Mouse (Mus musculus) limb, embryonic 10.5 days (tissue): ENCODE measurements around the gene Fut7. TPM values are rescaled to one million over a fixed set of nuclear protein-coding genes. Genes with fewer than 3 reads are reported as not detected.

Experiments
- DNase-seq: peaks from one replicate; pipeline ENCODE4 v3.0.0-alpha.2; 2017; ENCODE audit warnings: low spot score
- H3K27ac ChIP-seq: fragments of 300-500 bp; sonication (generic); 2 replicates; pipeline ENCODE4 v1.5.1; 2016; ENCODE audit warnings: mild to moderate bottlenecking
- H3K27me3 ChIP-seq: fragments of 300-500 bp; sonication (generic); 2 replicates; pipeline ENCODE4 v1.6.1; 2016; ENCODE audit warnings: low read depth, mild to moderate bottlenecking; ENCODE audit not compliant: poor library complexity, severe bottlenecking
- H3K36me3 ChIP-seq: fragments of 300-500 bp; sonication (generic); 2 replicates; pipeline ENCODE4 v1.6.1; 2016; ENCODE audit warnings: mild to moderate bottlenecking, moderate library complexity
- H3K4me1 ChIP-seq: fragments of 300-500 bp; sonication (generic); 2 replicates; pipeline ENCODE4 v1.6.1; 2016
- H3K4me3 ChIP-seq: fragments of 300-500 bp; sonication (generic); 2 replicates; pipeline ENCODE4 v1.5.1; 2016; ENCODE audit warnings: mild to moderate bottlenecking, moderate library complexity
- H3K9me3 ChIP-seq: fragments of 300-500 bp; sonication (generic); replicated peaks from 2 replicates; pipeline ENCODE4 v1.6.1; 2016; ENCODE audit warnings: mild to moderate bottlenecking
- WGBS: fragments of 180-500 bp; shearing (Covaris S2); methylation state at CpG from one replicate; pipeline ENCODE4 v1.1.7; 2016; 5-methylcytosine and 5-hydroxymethylcytosine counted together
- microRNA-seq: library from miRNA; unstranded; fragments of <30 nt; microRNA quantifications from one replicate; pipeline ENCODE4, GENCODE M21; 2017
- polyA plus RNA-seq: library from polyadenylated mRNA; unstranded; fragments of >200 nt; fragmentation: Nextera tagmentation; extraction: Ambion mirVana; gene quantifications from 2 replicates; pipeline ENCODE4 v1.2.1, GENCODE M21; 2016

Fut7 gene
- polyA plus RNA-seq, 1 experiment from 2014 or later, result not detected

DNA sequence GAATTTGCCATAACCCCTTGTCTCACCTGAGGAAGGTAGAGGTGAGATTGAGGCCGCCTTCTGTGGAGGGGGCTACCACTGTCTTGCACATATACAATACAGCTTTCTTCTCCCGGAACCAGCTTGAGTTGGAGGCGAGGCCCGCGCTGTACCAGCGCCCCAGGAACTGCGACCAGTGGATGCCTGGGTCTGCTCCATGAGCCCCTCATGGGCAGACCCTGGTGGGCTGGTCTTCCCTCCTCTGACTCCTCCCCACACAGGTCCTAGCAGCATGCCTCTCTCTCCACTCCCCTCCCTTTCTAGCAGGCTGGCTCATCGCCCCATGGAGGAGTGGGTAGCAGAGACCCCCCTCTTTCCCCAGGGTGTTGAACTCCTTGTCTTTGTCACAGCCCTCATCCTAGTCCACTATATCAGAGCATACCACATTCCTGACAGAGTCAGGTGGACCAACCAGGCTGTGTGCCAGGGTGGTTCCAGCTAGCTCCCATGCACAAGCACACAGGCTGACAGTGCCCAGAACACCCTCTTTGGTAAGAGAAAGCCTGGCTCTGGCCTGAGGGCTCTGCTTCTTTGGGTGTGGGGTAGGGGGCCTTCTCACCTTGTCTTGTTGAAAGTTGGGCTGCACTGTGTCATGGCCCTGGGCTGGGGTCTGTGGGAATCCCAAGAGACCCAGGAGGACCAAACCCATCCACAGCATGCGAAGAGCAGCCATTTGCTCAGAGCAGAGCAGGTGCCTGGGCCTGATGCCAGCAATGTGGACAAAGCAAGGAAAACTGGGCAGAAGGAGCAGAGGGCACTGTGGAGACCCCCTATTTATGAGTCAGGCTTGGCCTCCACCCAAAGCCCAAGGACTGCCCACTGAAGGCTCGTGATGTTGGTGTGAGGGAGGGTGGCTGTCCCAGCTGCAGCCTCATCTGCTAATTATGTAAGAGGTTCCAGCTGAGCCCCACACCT lies 46.2 kb downstream of the Fut7 start:
- DNase-seq, result no peak

DNA sequence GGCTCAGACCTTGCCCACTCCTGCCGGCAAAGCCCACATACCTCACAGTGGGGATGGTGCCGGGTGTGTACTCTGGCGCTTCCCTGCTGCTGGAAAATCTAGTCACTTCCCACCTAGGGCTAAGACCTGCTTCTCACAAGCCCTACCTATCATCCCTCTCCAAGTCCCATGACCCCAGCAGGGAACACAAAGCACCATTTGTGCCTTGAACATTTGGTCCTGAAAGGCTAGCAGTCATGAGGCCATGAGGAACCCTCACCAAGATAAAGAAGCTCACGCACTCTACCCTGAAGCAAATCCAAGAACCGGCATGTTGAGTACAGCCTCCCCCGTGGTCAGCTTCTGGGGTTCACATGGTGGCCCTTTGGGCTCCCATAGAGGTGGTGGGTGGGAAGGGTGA lies 46.9 kb downstream of the Fut7 start, which contains the start of gene Ptgds:
Gene Ptgds (minus strand): TSS at position 78 of the 400 bp plus-strand sequence.
- Histone ChIP-seq H3K27me3 (no peaks in the 10 kb centered on the region), H3K27ac (no peak within 1 kb of the TSS), H3K4me3 (no peak within 1 kb of the TSS), H3K9me3 (no peaks in the 10 kb centered on the region), H3K4me1 (peaks cover 10% of the 10 kb centered on the region), H3K36me3 (no peaks in the 10 kb centered on the region)
- 53% methylated on average over 6 of the region's 6 CpGs for WGBS
- no peak for DNase-seq

More for the DNA sequence above, 46.2 kb downstream of the Fut7 start:
- H3K4me3 ChIP-seq, result no peak overlapping the region
- H3K36me3 ChIP-seq, result no peaks in the 10 kb centered on the region
- no peak overlapping the region for H3K27ac ChIP-seq
- WGBS, result 70% methylated on average over 10 of the region's 10 CpGs
- peaks cover 10% of the 10 kb centered on the region for H3K4me1 ChIP-seq
- H3K27me3 ChIP-seq, result no peaks in the 10 kb centered on the region
- no peaks in the 10 kb centered on the region for H3K9me3 ChIP-seq

GRCm38 (mm10) chr2:25472550-25472949 lies 49.5 kb downstream of the Fut7 start:
- H3K27ac ChIP-seq, result no peak overlapping the region
- no peaks in the 10 kb centered on the region for H3K36me3 ChIP-seq
- H3K27me3 ChIP-seq, result no peaks in the 10 kb centered on the region
- no peak for DNase-seq
- WGBS, result 86% methylated on average over 2 of the region's 2 CpGs
- no peak overlapping the region for H3K4me3 ChIP-seq
- no peaks in the 10 kb centered on the region for H3K9me3 ChIP-seq
- no peaks in the 10 kb centered on the region for H3K4me1 ChIP-seq

Small RNA genes lying within 50 kb of the gene (microRNA-seq; reads per million reads assigned to microRNA genes)
- not detected for gene Mir3087

Other genes with a start within 250 kb of the Fut7 start
- 7.9 and 10.3 TPM in 2 replicates for gene Nrarp, start 242.5 kb upstream of the Fut7 start, polyA plus RNA-seq
- 3.2 TPM in 2 replicates for gene Tor4a, start 226.4 kb upstream of the Fut7 start, polyA plus RNA-seq
- gene Nelfb, start 211.8 kb upstream of the Fut7 start, polyA plus RNA-seq, result 129 and 137 TPM in 2 replicates
- gene Stpg3, start 208.6 kb upstream of the Fut7 start, polyA plus RNA-seq, result 0.14 TPM in 1 of 2 replicates, not detected in the other
- 1.0 TPM in 1 of 2 replicates, not detected in the other for gene Fam166a, start 204.5 kb upstream of the Fut7 start, polyA plus RNA-seq
- gene Tubb4b, start 198.6 kb upstream of the Fut7 start, polyA plus RNA-seq, result 597 and 608 TPM in 2 replicates
- gene Slc34a3, start 188.9 kb upstream of the Fut7 start, polyA plus RNA-seq, result not detected in 2 replicates
- gene Rnf224, start 186.5 kb upstream of the Fut7 start, polyA plus RNA-seq, result not detected in 2 replicates
- 3.8 and 5.7 TPM in 2 replicates for gene Rnf208, start 181.0 kb upstream of the Fut7 start, polyA plus RNA-seq
- gene Cysrt1, start 180.8 kb upstream of the Fut7 start, polyA plus RNA-seq, result 0.25 TPM in 1 of 2 replicates, not detected in the other
- 6.5 and 7.8 TPM in 2 replicates for gene AL732309.1, start 176.4 kb upstream of the Fut7 start, polyA plus RNA-seq
- 14.5 and 18.4 TPM in 2 replicates for gene Tmem203, start 167.8 kb upstream of the Fut7 start, polyA plus RNA-seq
- 8.7 and 9.7 TPM in 2 replicates for gene Tprn, start 160.6 kb upstream of the Fut7 start, polyA plus RNA-seq
- 235 and 243 TPM in 2 replicates for gene Ssna1, start 150.8 kb upstream of the Fut7 start, polyA plus RNA-seq
- gene Anapc2, start 150.8 kb upstream of the Fut7 start, polyA plus RNA-seq, result 138 and 153 TPM in 2 replicates
- gene Tmem210, start 135.1 kb upstream of the Fut7 start, polyA plus RNA-seq, result not detected in 2 replicates
- not detected in 2 replicates for gene Lrrc26, start 133.4 kb upstream of the Fut7 start, polyA plus RNA-seq
- 0.30 and 0.46 TPM in 2 replicates for gene Grin1, start 104.1 kb upstream of the Fut7 start, polyA plus RNA-seq
- gene Man1b1, start 90.9 kb upstream of the Fut7 start, polyA plus RNA-seq, result 42.6 and 54.6 TPM in 2 replicates
- 15.7 and 18.7 TPM in 2 replicates for gene Dpp7, start 66.9 kb upstream of the Fut7 start, polyA plus RNA-seq
- gene Uap1l1, start 57.6 kb upstream of the Fut7 start, polyA plus RNA-seq, result 8.1 and 9.0 TPM in 2 replicates
- 88.3 and 88.7 TPM in 2 replicates for gene Sapcd2, start 50.9 kb upstream of the Fut7 start, polyA plus RNA-seq
- 0.19 TPM in 1 of 2 replicates, not detected in the other for gene Entpd2, start 27.4 kb upstream of the Fut7 start, polyA plus RNA-seq
- gene Npdc1, start 23.9 kb upstream of the Fut7 start, polyA plus RNA-seq, result 5.7 and 8.1 TPM in 2 replicates
- 2.8 and 4.4 TPM in 2 replicates for gene Abca2, start 5.4 kb downstream of the Fut7 start, polyA plus RNA-seq
- gene Clic3, start 33.6 kb downstream of the Fut7 start, polyA plus RNA-seq, result 0.30 and 1.1 TPM in 2 replicates
- 10.0 and 14.6 TPM in 2 replicates for gene Paxx, start 37.8 kb downstream of the Fut7 start, polyA plus RNA-seq
- gene Ptgds, start 46.8 kb downstream of the Fut7 start, polyA plus RNA-seq, result not detected in 2 replicates
- not detected in 2 replicates for gene Lcn12, start 70.6 kb downstream of the Fut7 start, polyA plus RNA-seq
- 83.6 and 94.6 TPM in 2 replicates for gene Fbxw5, start 77.5 kb downstream of the Fut7 start, polyA plus RNA-seq
- gene C8g, start 78.5 kb downstream of the Fut7 start, polyA plus RNA-seq, result 6.1 and 7.0 TPM in 2 replicates
- 46.1 and 46.2 TPM in 2 replicates for gene Traf2, start 123.7 kb downstream of the Fut7 start, polyA plus RNA-seq
- 307 and 320 TPM in 2 replicates for gene Edf1, start 134.6 kb downstream of the Fut7 start, polyA plus RNA-seq
- 2.3 and 8.2 TPM in 2 replicates for gene Mamdc4, start 151.6 kb downstream of the Fut7 start, polyA plus RNA-seq
- gene Phpt1, start 152.0 kb downstream of the Fut7 start, polyA plus RNA-seq, result 157 and 161 TPM in 2 replicates
- gene Ajm1, start 158.5 kb downstream of the Fut7 start, polyA plus RNA-seq, result 0.06 and 0.08 TPM in 2 replicates
- gene Rabl6, start 185.3 kb downstream of the Fut7 start, polyA plus RNA-seq, result 83.3 and 88.5 TPM in 2 replicates
- gene Ccdc183, start 194.4 kb downstream of the Fut7 start, polyA plus RNA-seq, result 0.13 TPM in 1 of 2 replicates, not detected in the other
- 17.0 and 20.7 TPM in 2 replicates for gene Tmem141, start 198.7 kb downstream of the Fut7 start, polyA plus RNA-seq
- gene Fcna, start 204.8 kb downstream of the Fut7 start, polyA plus RNA-seq, result 0.34 and 0.43 TPM in 2 replicates
- not detected in 2 replicates for gene Lcn8, start 229.9 kb downstream of the Fut7 start, polyA plus RNA-seq
- not detected in 2 replicates for gene Lcn5, start 234.7 kb downstream of the Fut7 start, polyA plus RNA-seq